Mouse (Mus musculus): ENCODE measurements around the gene Gm266. TPM values are rescaled to one million over a fixed set of nuclear protein-coding genes. Genes with fewer than 3 reads are reported as not detected.

The Gm266 gene
- total and polyA plus RNA-seq, 3 experiments: not detected

GRCm38 (mm10) chr12:111468206-111468605 is 17.4 kb downstream of the Gm266 start:
- H3K9me3 ChIP-seq (replicated peaks; ENCODE audit: low read length): no peaks in the 10 kb centered on the region
- no peak overlapping the region for H3K4me2 ChIP-seq (ENCODE audit: insufficient read depth, low read depth, poor library complexity, severe bottlenecking)
- H3K27ac ChIP-seq (ENCODE audit: insufficient read depth, low read depth): no peak overlapping the region
- in situ Hi-C loops (cut with MboI; ENCODE audit: low pct_ligation_motif_present, low pct_unique_long_range_greater_than_20kb, low sequenced_read_pairs) (no loop called here), dilution Hi-C loops (cut with MboI; ENCODE audit: extremely low pct_ligation_motif_present, extremely low pct_unique_long_range_greater_than_20kb, low sequenced_read_pairs) (no loop called here)
- DNase-seq (ENCODE audit: extremely low read depth): no peak
- peaks cover 9 to 21% of the 10 kb centered on the region in 2 experiments for H3K4me1 ChIP-seq (ENCODE audit: control insufficient read depth in 1 of 2, insufficient read depth in 2 of 2)
- no peaks in the 10 kb centered on the region for H3K79me2 ChIP-seq (replicated peaks; ENCODE audit: control insufficient read depth, extremely low read depth, insufficient read depth, poor library complexity, severe bottlenecking)
- H3K36me3 ChIP-seq (replicated peaks in 1 of 2; ENCODE audit: control insufficient read depth in 1 of 2, insufficient read depth in 1 of 2, low read length in 1 of 2): no peaks in the 10 kb centered on the region
- H3K27me3 ChIP-seq (replicated peaks): peaks cover 31% of the 10 kb centered on the region
- H3K9ac ChIP-seq (ENCODE audit: insufficient read depth, low read depth): no peak overlapping the region
- no peak overlapping the region for H3K4me3 ChIP-seq (replicated peaks in 1 of 3; ENCODE audit: low read depth in 2 of 3, low read length in 2 of 3, poor library complexity in 1 of 3)
- TF ChIP-seq JUND (conservative IDR thresholded peaks at IDR 0.05; ENCODE audit: low read depth, low read length): no peak
- no peak for TF ChIP-seq TCF12 (IDR thresholded peaks at IDR 0.05; ENCODE audit: low read depth, low read length)
- TF ChIP-seq CHD2 (IDR thresholded peaks at IDR 0.05; ENCODE audit: low read length): no peak

GRCm38 (mm10) chr12:111466369-111466768 is 19.3 kb downstream of the Gm266 start:
- no peak for TF ChIP-seq TCF12 (IDR thresholded peaks at IDR 0.05; ENCODE audit: low read depth, low read length)
- no peak for TF ChIP-seq ZKSCAN1 (IDR thresholded peaks at IDR 0.05; ENCODE audit: borderline replicate concordance, low read depth, low read length)
- no peak for TF ChIP-seq RCOR1 (conservative IDR thresholded peaks at IDR 0.05; ENCODE audit: low read depth, low read length)
- no peak for TF ChIP-seq MAX (IDR thresholded peaks at IDR 0.05; ENCODE audit: low read length)
- no peak for TF ChIP-seq POLR2A (IDR thresholded peaks at IDR 0.05; ENCODE audit: low read depth, low read length)
- TF ChIP-seq CTCF (conservative IDR thresholded peaks at IDR 0.05 in 1 of 2, IDR thresholded peaks at IDR 0.05 in 1 of 2; ENCODE audit: low read depth in 2 of 2, low read length in 2 of 2): no peak
- no peak for TF ChIP-seq PAX5 (IDR thresholded peaks at IDR 0.05; ENCODE audit: low read length)
- TF ChIP-seq MXI1 (IDR thresholded peaks at IDR 0.05; ENCODE audit: low read depth, low read length): no peak
- TF ChIP-seq GABPA (IDR thresholded peaks at IDR 0.05; ENCODE audit: insufficient replicate concordance, low read depth, low read length): no peak
- no peak for TF ChIP-seq JUN (IDR thresholded peaks at IDR 0.05; ENCODE audit: insufficient read depth, low read depth, low read length)
- TF ChIP-seq USF2 (conservative IDR thresholded peaks at IDR 0.05; ENCODE audit: low read depth, low read length): no peak
- TF ChIP-seq RAD21 (IDR thresholded peaks at IDR 0.05; ENCODE audit: low read depth, low read length): no peak
- TF ChIP-seq SMC3 (IDR thresholded peaks at IDR 0.05; ENCODE audit: low read depth, low read length): no peak
- no peak for TF ChIP-seq CHD1 (IDR thresholded peaks at IDR 0.05; ENCODE audit: low read depth, low read length)
- TF ChIP-seq CHD2 (IDR thresholded peaks at IDR 0.05; ENCODE audit: low read length): no peak
- no peak for TF ChIP-seq UBTF (IDR thresholded peaks at IDR 0.05; ENCODE audit: low read depth, low read length)
- TF ChIP-seq HCFC1 (IDR thresholded peaks at IDR 0.05; ENCODE audit: low read depth, low read length): no peak
- TF ChIP-seq KAT2A (IDR thresholded peaks at IDR 0.05; ENCODE audit: insufficient replicate concordance, low read length): no peak
- no peak for TF ChIP-seq ZC3H11A (IDR thresholded peaks at IDR 0.05; ENCODE audit: low read depth, low read length)

More at GRCm38 (mm10) chr12:111466369-111466768, 19.3 kb downstream of the Gm266 start:
- no peak overlapping the region for H3K9ac ChIP-seq (ENCODE audit: insufficient read depth, low read depth)
- no peak overlapping the region for H3K4me2 ChIP-seq (ENCODE audit: insufficient read depth, low read depth, poor library complexity, severe bottlenecking)
- no peak overlapping the region for H3K4me3 ChIP-seq (replicated peaks in 1 of 3; ENCODE audit: low read depth in 2 of 3, low read length in 2 of 3, poor library complexity in 1 of 3)
- no peak for DNase-seq (ENCODE audit: extremely low read depth)
- dilution Hi-C loops (cut with MboI; ENCODE audit: extremely low pct_ligation_motif_present, extremely low pct_unique_long_range_greater_than_20kb, low sequenced_read_pairs) (no loop called here), in situ Hi-C loops (cut with MboI; ENCODE audit: low pct_ligation_motif_present, low pct_unique_long_range_greater_than_20kb, low sequenced_read_pairs) (no loop called here)
- no peak overlapping the region for H3K27ac ChIP-seq (ENCODE audit: insufficient read depth, low read depth)
- no peaks in the 10 kb centered on the region for H3K36me3 ChIP-seq (replicated peaks in 1 of 2; ENCODE audit: control insufficient read depth in 1 of 2, insufficient read depth in 1 of 2, low read length in 1 of 2)
- peaks cover 7 to 12% of the 10 kb centered on the region in 2 experiments for H3K4me1 ChIP-seq (ENCODE audit: control insufficient read depth in 1 of 2, insufficient read depth in 2 of 2)
- H3K27me3 ChIP-seq (replicated peaks): peaks cover 38% of the 10 kb centered on the region
- no peaks in the 10 kb centered on the region for H3K79me2 ChIP-seq (replicated peaks; ENCODE audit: control insufficient read depth, extremely low read depth, insufficient read depth, poor library complexity, severe bottlenecking)
- no peaks in the 10 kb centered on the region for H3K9me3 ChIP-seq (replicated peaks; ENCODE audit: low read length)
